Mouse (Mus musculus) liver, adult 2 months (tissue): Measurements from ENCODE around the gene Hipk3.

Source experiments
- CTCF ChIP-seq: fragments of 200-500 bp; IDR thresholded peaks from 2 replicates; pipeline ENCODE4 v1.5.1; 2011; ENCODE audit warnings: low read depth, low read length, control low read depth
- POLR2A ChIP-seq: fragments of 200-500 bp; IDR thresholded peaks from 2 replicates; pipeline ENCODE4 v1.6.1; 2011; ENCODE audit warnings: low read length, control low read depth; ENCODE audit not compliant: insufficient read depth; ENCODE audit errors: extremely low read depth

DNA sequence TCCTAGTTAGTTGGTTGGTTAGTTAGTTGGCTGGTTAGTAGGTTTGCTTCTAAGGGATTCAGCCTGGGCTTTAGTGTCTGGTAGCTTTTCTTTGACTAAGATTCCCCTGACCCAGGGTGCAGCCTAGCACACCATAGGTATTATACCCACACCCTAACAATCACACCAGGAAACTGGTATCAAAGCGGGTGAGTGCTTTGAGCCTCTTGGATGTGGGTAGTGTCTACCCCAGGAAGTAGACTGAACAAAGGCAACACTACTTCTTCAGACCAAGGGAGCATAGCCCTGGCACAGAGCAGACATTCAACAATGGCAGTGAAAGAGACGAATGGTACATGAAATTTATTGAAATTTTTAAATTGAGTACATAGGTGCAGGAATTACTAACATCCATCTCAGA, 108.3 kb downstream of the Hipk3 start:
- TF ChIP-seq POLR2A = no peak
- no peak for TF ChIP-seq CTCF
